Mouse (Mus musculus) MEL (cell line): ENCODE measurements at regions not wholly inside any gene's neighbourhood (a gene's known extent, or its start where the extent isn't known, plus 50 kb on each side); places are given as distances from the start of the nearest gene placed in this dataset.

Experiments used
- BHLHE40 ChIP-seq: IDR thresholded peaks from 2 replicates; pipeline ENCODE4 v1.6.1; 2012; ENCODE audit warnings: low read depth, mild to moderate bottlenecking, inconsistent platforms, low read length, improper control_type of control experiment, borderline replicate concordance
- CHD2 ChIP-seq: IDR thresholded peaks from 2 replicates; pipeline ENCODE4 v1.6.1; 2011; ENCODE audit warnings: low read length, improper control_type of control experiment
- CTCF ChIP-seq, 3 experiments: IDR thresholded peaks in 2 of 3; conservative IDR thresholded peaks in 1 of 3; 2 replicates each; pipeline ENCODE4 v1.5.1; 2011 to 2012; ENCODE audit warnings: low read length in 3 of 3, low read depth in 2 of 3, mild to moderate bottlenecking in 2 of 3, improper control_type of control experiment in 1 of 3, inconsistent platforms in 1 of 3, mixed read lengths in 1 of 3, moderate library complexity in 1 of 3; ENCODE audit not compliant: control insufficient read depth in 1 of 3, insufficient read depth in 1 of 3, poor library complexity in 1 of 3, severe bottlenecking in 1 of 3
- GABPA ChIP-seq: IDR thresholded peaks from 2 replicates; pipeline ENCODE4 v1.6.1; 2012; ENCODE audit warnings: low read depth, mild to moderate bottlenecking, inconsistent platforms, low read length, improper control_type of control experiment, moderate library complexity
- GATA1 ChIP-seq: IDR thresholded peaks from 2 replicates; pipeline ENCODE4 v1.6.1; 2011; ENCODE audit warnings: low read depth, low read length, improper control_type of control experiment
- MAFK ChIP-seq: IDR thresholded peaks from 2 replicates; pipeline ENCODE4 v1.6.1; 2011; ENCODE audit warnings: low read depth, mild to moderate bottlenecking, low read length, improper control_type of control experiment, borderline replicate concordance
- MAX ChIP-seq: IDR thresholded peaks from 2 replicates; pipeline ENCODE4 v1.6.1; 2011; ENCODE audit warnings: low read length, improper control_type of control experiment
- MEF2A ChIP-seq: IDR thresholded peaks from 2 replicates; pipeline ENCODE4 v1.6.1; 2014; ENCODE audit warnings: low read depth, mild to moderate bottlenecking, inconsistent platforms, low read length, improper control_type of control experiment; ENCODE audit not compliant: poor library complexity, insufficient replicate concordance, severe bottlenecking; ENCODE audit errors: extremely low read depth
- POLR2A ChIP-seq, 2 experiments: IDR thresholded peaks; 2 replicates each; pipeline ENCODE4 v1.6.1; 2011 to 2012; ENCODE audit warnings: low read length in 2 of 2, mild to moderate bottlenecking in 2 of 2, control low read depth in 1 of 2, improper control_type of control experiment in 1 of 2, low read depth in 1 of 2, moderate library complexity in 1 of 2; ENCODE audit not compliant: control insufficient read depth in 1 of 2, insufficient read depth in 1 of 2, poor library complexity in 1 of 2
- RAD21 ChIP-seq: IDR thresholded peaks from 2 replicates; pipeline ENCODE4 v1.6.1; 2011; ENCODE audit warnings: mild to moderate bottlenecking, low read depth, low read length, improper control_type of control experiment
- TAL1 ChIP-seq: IDR thresholded peaks from 2 replicates; pipeline ENCODE4 v1.6.1; 2012; ENCODE audit warnings: mild to moderate bottlenecking, inconsistent platforms, low read length, moderate library complexity, mixed read lengths
- TCF12 ChIP-seq: IDR thresholded peaks from 2 replicates; pipeline ENCODE4 v1.6.1; 2014; ENCODE audit warnings: low read depth, mild to moderate bottlenecking, inconsistent platforms, low read length, improper control_type of control experiment, moderate library complexity
- USF1 ChIP-seq: IDR thresholded peaks from 2 replicates; pipeline ENCODE4 v1.6.1; 2014; ENCODE audit warnings: low read depth, mild to moderate bottlenecking, inconsistent platforms, low read length, improper control_type of control experiment, moderate library complexity

- TF ChIP-seq MAFK = no peak
- no peak for TF ChIP-seq BHLHE40
- no peak for TF ChIP-seq GABPA
- TF ChIP-seq CHD2 = no peak
- TF ChIP-seq CTCF (IDR thresholded peaks at IDR 0.05 in 2 of 3, conservative IDR thresholded peaks at IDR 0.05 in 1 of 3; ENCODE audit: control insufficient read depth in 1 of 3, insufficient read depth in 1 of 3, low read depth in 2 of 3, low read length in 3 of 3, poor library complexity in 1 of 3, severe bottlenecking in 1 of 3) = no peak
- no peak for TF ChIP-seq GATA1
- TF ChIP-seq MAX = no peak
- no peak for TF ChIP-seq POLR2A (IDR thresholded peaks at IDR 0.05; ENCODE audit: control insufficient read depth in 1 of 2, insufficient read depth in 1 of 2, low read depth in 1 of 2, low read length in 2 of 2, poor library complexity in 1 of 2)
- no peak for TF ChIP-seq USF1
- no peak for TF ChIP-seq RAD21
- no peak for TF ChIP-seq TCF12
- no peak for TF ChIP-seq TAL1
- TF ChIP-seq MEF2A = no peak
These were observed 188.0 kb upstream of the Jarid2 start for GRCm38 (mm10) chr13:44541243-44541653.
